Mouse (Mus musculus) left cerebral cortex, postnatal 14 days (tissue): ENCODE data around the gene Evpl. TPM values are rescaled to one million over a fixed set of nuclear protein-coding genes. Genes with fewer than 3 reads are reported as not detected.

Experiments used
- DNase-seq, 2 experiments: peaks; one replicate each; pipeline ENCODE4 v3.0.0; 2021 to 2022; ENCODE audit warnings: low spot score in 2 of 2, mixed read lengths in 1 of 2
- intact Hi-C: fragments of 180-260 bp; cut with DNase I; formaldehyde crosslinking; loops from one replicate; pipeline ENCODE4 v1.15.1; 2025
- total RNA-seq, 2 experiments: library from RNA; stranded (reverse); gene quantifications; 2 replicates each; pipeline ENCODE4 v1.2.3; 2021

Evpl gene
- total RNA-seq, 2 experiments from 2014 or later = 0.68 to 0.97 TPM

DNA sequence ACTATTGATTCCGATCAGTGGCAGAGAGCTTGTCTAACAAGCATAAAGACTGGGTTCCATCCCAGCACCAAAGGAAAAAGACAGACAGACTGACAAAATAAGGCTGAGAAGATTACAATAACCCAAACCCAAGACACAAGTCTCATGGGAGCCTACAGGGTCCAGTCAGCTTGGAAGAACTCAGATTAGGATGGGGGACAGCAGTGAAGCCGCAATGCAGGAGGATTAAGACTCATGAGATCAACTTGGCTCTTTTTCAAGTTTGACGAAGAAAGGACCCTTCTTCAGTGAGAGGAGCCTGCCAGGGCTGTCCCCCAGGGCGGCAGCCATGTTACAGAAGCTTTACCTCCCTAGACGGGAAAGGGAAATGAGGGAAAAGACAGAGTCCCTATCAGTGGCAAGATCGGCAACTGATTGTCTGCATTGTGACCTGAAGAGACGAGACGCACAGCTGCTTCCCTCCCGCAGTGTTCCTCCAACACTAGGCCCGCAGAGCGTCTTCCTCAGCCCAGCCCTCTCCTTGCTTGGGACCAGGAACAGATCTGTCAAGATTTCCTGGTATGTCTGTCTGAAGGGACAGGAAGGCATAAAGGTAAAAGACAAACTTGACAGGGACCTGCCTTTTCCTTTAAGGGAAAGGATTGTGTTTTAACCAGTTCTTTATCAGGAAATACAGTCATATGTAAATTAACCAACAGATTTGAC lies 50.5 kb downstream of the Evpl start:
- intact Hi-C loops = no loop called here
- no peak for DNase-seq

DNA sequence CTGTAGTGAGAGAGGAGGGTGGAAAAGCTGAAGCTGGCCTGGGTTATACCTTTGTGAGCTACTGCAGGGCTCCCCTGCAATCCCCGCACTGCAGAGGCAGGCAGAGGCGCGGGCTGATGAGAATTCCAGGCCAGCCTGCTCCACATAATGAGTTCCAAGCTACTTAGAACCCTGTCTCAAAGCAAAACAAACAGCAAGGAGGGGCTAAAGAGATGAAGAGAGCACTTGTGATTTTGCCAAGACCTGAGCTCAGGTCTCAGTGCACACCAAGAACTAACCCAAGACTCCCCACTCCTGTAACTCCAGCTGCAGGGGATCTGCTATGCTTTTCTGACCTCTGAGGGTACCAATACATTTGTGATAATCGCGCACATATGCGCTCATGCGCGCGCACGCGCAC lies 51.5 kb downstream of the Evpl start:
- intact Hi-C loops = no loop called here
- DNase-seq = no peak

DNA sequence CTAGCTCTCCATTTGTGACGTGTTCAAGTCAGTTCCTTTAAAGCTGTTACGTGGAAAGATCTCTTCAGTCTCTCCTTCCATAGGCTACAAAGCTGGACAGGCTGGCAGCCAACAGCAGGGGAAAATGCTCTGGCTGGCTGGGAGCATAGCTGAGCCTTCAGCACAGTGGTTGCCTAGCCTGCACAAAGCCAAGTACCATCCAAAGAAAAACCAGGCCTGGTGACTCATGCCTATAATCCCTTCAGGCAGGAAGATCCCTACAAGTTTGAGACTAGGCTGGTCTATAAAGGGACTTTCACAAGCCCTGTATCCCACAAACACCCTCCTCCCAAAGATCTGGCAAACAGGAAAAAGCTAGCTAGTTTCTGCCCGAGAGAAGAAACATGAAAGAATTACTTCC lies 52.0 kb downstream of the Evpl start:
- intact Hi-C loops = no loop called here
- no peak for DNase-seq

DNA sequence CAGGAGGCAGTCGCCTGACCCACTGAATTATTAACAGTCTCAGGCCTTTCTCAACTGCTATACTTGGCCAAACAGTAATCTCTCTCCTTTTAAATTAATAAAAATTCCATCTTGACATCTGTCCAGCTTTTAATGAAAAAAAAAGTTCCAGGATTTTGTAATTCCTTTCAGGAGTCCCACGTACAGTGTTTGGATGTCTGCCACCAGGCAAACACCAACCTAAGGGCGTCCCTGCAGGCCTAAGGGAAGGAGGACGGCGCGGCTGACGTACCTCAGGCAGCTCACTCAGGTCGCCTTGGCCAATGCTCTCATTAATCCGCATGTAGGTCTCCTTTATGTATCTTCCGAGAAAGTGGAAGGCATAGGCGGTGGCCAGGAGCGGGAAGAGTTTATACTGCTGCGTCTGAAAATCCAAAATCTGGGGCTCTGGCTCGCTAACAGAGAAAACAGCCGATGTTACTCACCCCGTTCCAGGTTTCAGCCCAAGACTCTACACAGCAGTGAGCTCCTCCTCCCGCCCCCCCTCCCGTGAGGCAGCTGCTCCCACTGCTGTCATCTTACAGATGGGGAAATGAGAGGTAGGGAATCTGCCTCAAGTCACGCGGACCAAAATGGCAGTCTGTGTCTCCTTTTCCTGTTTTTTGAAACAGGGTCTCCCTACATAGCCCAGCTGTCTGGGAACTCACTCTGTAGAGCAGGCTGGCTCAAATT lies 59.3 kb downstream of the Evpl start:
- intact Hi-C loops = no loop called here
- no peak for DNase-seq

DNA sequence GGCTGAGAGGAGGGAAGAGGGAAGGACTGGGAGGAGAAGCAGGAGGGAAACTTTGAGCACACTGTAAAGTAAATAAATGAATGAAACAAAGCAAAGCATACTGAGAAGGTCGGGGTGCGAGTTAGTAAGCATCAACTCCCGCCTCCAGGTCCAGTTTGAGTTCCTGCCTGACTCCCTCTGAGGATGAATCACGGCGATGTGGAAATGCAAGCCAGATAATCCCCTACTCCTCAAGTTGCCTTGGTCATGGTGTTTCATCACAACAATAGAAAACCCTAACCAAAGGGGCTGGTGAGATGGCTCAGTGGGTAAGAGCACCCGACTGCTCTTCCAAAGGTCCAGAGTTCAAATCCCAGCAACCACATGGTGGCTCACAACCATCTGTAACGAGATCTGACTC lies 61.9 kb downstream of the Evpl start:
- DNase-seq = no peak
- intact Hi-C loops = no loop called here

DNA sequence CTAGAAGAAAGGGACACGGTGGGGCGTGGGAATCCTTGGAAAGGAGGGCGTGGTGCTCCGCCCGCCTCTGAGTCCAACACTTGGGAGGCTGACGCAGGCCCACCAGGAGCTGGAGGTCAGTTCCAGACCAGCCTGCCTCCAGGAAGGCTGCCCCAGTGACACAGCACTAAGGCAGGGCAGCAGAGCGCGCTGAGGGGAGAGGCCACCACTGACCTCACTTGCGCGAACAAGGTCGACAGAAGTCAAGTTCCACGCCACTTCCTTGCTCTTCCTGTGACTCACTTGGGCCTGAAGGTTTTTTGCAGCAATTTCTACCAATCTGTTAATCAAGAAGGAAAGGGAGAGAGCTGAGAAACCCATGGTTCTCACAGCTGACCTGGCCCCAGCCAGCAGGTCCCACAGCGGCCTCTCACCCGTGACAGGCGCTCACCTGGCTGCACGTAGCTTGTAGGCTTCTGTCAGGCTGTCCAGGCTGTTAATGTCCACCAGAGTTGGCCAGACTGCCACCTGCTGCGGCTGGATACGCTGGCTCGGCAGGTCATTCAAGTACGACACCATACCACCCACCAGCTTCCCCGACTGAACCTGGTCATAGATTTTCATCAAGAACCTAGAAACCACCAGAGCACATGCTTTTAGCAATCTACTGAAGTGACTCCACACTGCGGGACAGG lies 63.0 kb downstream of the Evpl start:
- intact Hi-C loops = no loop called here
- no peak for DNase-seq

DNA sequence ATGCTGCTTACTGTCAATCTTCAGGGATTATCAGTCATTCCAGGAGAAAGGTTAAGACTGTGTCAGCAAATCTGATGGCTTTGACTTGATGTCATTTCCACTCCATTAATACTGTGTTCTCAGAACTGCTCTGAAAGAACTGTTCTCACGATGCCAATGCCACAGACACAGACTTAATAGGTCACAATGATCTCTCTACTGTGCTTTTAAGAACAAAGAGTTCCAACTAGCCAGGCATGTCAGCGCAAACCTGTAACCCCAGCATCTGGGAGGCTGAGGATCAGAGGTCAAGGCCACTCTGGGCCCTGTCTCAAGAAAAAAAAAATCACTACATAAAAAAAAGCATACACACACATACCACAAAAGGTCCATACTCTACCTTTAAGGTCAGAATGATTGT lies 65.9 kb downstream of the Evpl start:
- intact Hi-C loops = no loop called here
- DNase-seq = no peak

Other genes with a start within 250 kb of the Evpl start
- gene Galk1, start 225.4 kb downstream of the Evpl start, total RNA-seq = 10 to 100 TPM; 18.8 to 19.4 TPM
- 100 to 1,000 TPM; 254 to 295 TPM for gene H3f3b, start 210.1 kb downstream of the Evpl start, total RNA-seq
- gene Unk, start 207.8 kb downstream of the Evpl start, total RNA-seq = 10 to 100 TPM; 23.8 to 25.5 TPM
- under 1 TPM; 0.46 to 0.55 TPM for gene Unc13d, start 160.1 kb downstream of the Evpl start, total RNA-seq
- gene Wbp2, start 151.1 kb downstream of the Evpl start, total RNA-seq = 100 to 1,000 TPM; 278 to 292 TPM
- gene Trim47, start 110.9 kb downstream of the Evpl start, total RNA-seq = 1 to 10 TPM; 8.7 to 9.0 TPM
- 1 to 10 TPM; 5.4 to 7.0 TPM for gene Trim65, start 106.9 kb downstream of the Evpl start, total RNA-seq
- 10 to 100 TPM; 51.1 to 56.1 TPM for gene Mrpl38, start 99.2 kb downstream of the Evpl start, total RNA-seq
- gene Fbf1, start 69.9 kb downstream of the Evpl start, total RNA-seq = 10 to 100 TPM; 88.7 to 94.7 TPM
- 10 to 100 TPM; 41.5 to 44.0 TPM for gene Ten1, start 39.2 kb downstream of the Evpl start, total RNA-seq
- 100 to 1,000 TPM; 120 to 121 TPM for gene Acox1, start 39.0 kb downstream of the Evpl start, total RNA-seq
- gene Srp68, start 36.1 kb upstream of the Evpl start, total RNA-seq = 10 to 100 TPM; 52.0 to 56.4 TPM
- under 1 TPM in 1 of 2 experiments, not detected in 1; 0.18 TPM for gene Galr2, start 42.9 kb upstream of the Evpl start, total RNA-seq
- 100 to 1,000 TPM in 1 of 2 experiments, 10 to 100 TPM in 1; 92.7 to 115 TPM for gene Exoc7, start 69.2 kb upstream of the Evpl start, total RNA-seq
- 1 to 10 TPM; 4.2 to 5.5 TPM for gene Foxj1, start 97.3 kb upstream of the Evpl start, total RNA-seq
- 100 to 1,000 TPM; 228 to 235 TPM for gene Rnf157, start 175.0 kb upstream of the Evpl start, total RNA-seq
- 10 to 100 TPM; 30.1 to 32.0 TPM for gene Ubald2, start 196.0 kb upstream of the Evpl start, total RNA-seq
- not detected for gene Qrich2, start 228.2 kb upstream of the Evpl start, total RNA-seq